Mouse (Mus musculus) heart, embryonic 11.5 days (tissue): ENCODE data around the gene Hnrnpu. TPM values are rescaled to one million over a fixed set of nuclear protein-coding genes. Genes with fewer than 3 reads are reported as not detected.
A peak's percentile ranks its signal among the peaks of the same experiment; 100 is the strongest.

Experiments used
- ATAC-seq: fragments of 200-750 bp; cut with Nextera tagmentation; replicated peaks from 2 replicates; pipeline ENCODE4 v1.8.0; 2017; ENCODE audit warnings: moderate library complexity; ENCODE audit not compliant: insufficient number of reproducible peaks, low FRiP score, low TSS enrichment
- H3K27ac ChIP-seq: fragments of 300-500 bp; sonication (generic); 2 replicates; pipeline ENCODE4 v1.5.1; 2014; ENCODE audit warnings: mild to moderate bottlenecking, low read depth, low read length
- H3K27me3 ChIP-seq: fragments of 300-500 bp; sonication (generic); 2 replicates; pipeline ENCODE4 v1.6.1; 2014; ENCODE audit warnings: mild to moderate bottlenecking, low read length, mixed read lengths; ENCODE audit not compliant: control insufficient read depth, insufficient read depth
- H3K36me3 ChIP-seq: fragments of 300-500 bp; sonication (generic); 2 replicates; pipeline ENCODE4 v1.6.1; 2014; ENCODE audit warnings: mild to moderate bottlenecking, low read length, moderate library complexity, mixed read lengths; ENCODE audit not compliant: control insufficient read depth, insufficient read depth
- H3K4me1 ChIP-seq: fragments of 300-500 bp; sonication (generic); 2 replicates; pipeline ENCODE4 v1.6.1; 2014; ENCODE audit warnings: low read length; ENCODE audit not compliant: control insufficient read depth, insufficient read depth
- H3K4me2 ChIP-seq: fragments of 300-500 bp; sonication (generic); 2 replicates; pipeline ENCODE4 v1.6.1; 2014; ENCODE audit warnings: mild to moderate bottlenecking, moderate library complexity
- H3K4me3 ChIP-seq: fragments of 300-500 bp; sonication (generic); 2 replicates; pipeline ENCODE4 v1.5.1; 2014; ENCODE audit warnings: low read depth, low read length
- H3K9ac ChIP-seq: fragments of 300-500 bp; sonication (generic); 2 replicates; pipeline ENCODE4 v1.6.1; 2014; ENCODE audit warnings: mild to moderate bottlenecking, low read depth, low read length, moderate library complexity
- H3K9me3 ChIP-seq: fragments of 300-500 bp; sonication (generic); replicated peaks from 2 replicates; pipeline ENCODE4 v1.6.1; 2016; ENCODE audit warnings: low read length; ENCODE audit not compliant: control insufficient read depth
- WGBS: fragments of 180-500 bp; shearing (Covaris S2); extraction: QIAGEN DNeasy Blood & Tissue Kit; methylation state at CpG from one replicate; pipeline ENCODE4 v1.1.7; 2014; ENCODE audit not compliant: insufficient replicate concordance; 5-methylcytosine and 5-hydroxymethylcytosine counted together
- polyA plus RNA-seq: library from polyadenylated mRNA; unstranded; fragments of >200 nt; fragmentation: Nextera tagmentation; extraction: Ambion mirVana; gene quantifications from 2 replicates; pipeline ENCODE4 v1.2.1, GENCODE M21; 2014

Gene Hnrnpu
- polyA plus RNA-seq: 379 and 381 TPM in 2 replicates

- peak; percentile 93 for ATAC-seq
- under 1% methylated on average over 73 of the region's 73 CpGs for WGBS
- H3K27me3 ChIP-seq: no peaks in the 10 kb centered on the region
These were observed at the start of gene Hnrnpu for GRCm38 (mm10) chr1:178337551-178338317. Hnrnpu (minus strand) TSS chr1:178337797.

GRCm38 (mm10) chr1:178382165-178382564 lies 44.6 kb upstream of the Hnrnpu start:
- Histone ChIP-seq H3K27ac (no peak overlapping the region), H3K4me2 (no peak overlapping the region), H3K36me3 (no peaks in the 10 kb centered on the region), H3K4me1 (no peaks in the 10 kb centered on the region), H3K27me3 (no peaks in the 10 kb centered on the region), H3K4me3 (no peak overlapping the region), H3K9me3 (no peaks in the 10 kb centered on the region), H3K9ac (no peak overlapping the region)
- ATAC-seq: no peak

More at GRCm38 (mm10) chr1:178337551-178338317, at the start of gene Hnrnpu:
- Histone ChIP-seq H3K9me3 (no peaks in the 10 kb centered on the region), H3K4me1 (peaks cover 15% of the 10 kb centered on the region; the same call in 1 of the 2 replicates), H3K36me3 (peaks cover 11% of the 10 kb centered on the region), H3K4me2 (peak within 1 kb of the TSS; percentile 77), H3K27ac (peak within 1 kb of the TSS; percentile 100), H3K4me3 (peak within 1 kb of the TSS; percentile 100), H3K9ac (peak within 1 kb of the TSS; percentile 100)

GRCm38 (mm10) chr1:178379224-178379623 lies 41.6 kb upstream of the Hnrnpu start:
- no peak overlapping the region for H3K4me3 ChIP-seq
- no peak for ATAC-seq
- H3K9ac ChIP-seq: no peak overlapping the region
- WGBS: 92% methylated on average over 1 of the region's 1 CpGs
- no peaks in the 10 kb centered on the region for H3K9me3 ChIP-seq
- H3K27ac ChIP-seq: no peak overlapping the region
- no peaks in the 10 kb centered on the region for H3K27me3 ChIP-seq
- H3K4me2 ChIP-seq: no peak overlapping the region
- H3K36me3 ChIP-seq: no peaks in the 10 kb centered on the region
- H3K4me1 ChIP-seq: no peaks in the 10 kb centered on the region

- 75% methylated on average over 3 of the region's 3 CpGs for WGBS
- Histone ChIP-seq H3K36me3 (no peaks in the 10 kb centered on the region), H3K4me3 (no peak overlapping the region), H3K27ac (no peak overlapping the region), H3K9me3 (no peaks in the 10 kb centered on the region), H3K4me2 (no peak overlapping the region), H3K9ac (no peak overlapping the region), H3K27me3 (no peaks in the 10 kb centered on the region), H3K4me1 (no peaks in the 10 kb centered on the region)
- no peak for ATAC-seq
These were observed 40.5 kb upstream of the Hnrnpu start for GRCm38 (mm10) chr1:178378115-178378514.

GRCm38 (mm10) chr1:178376907-178377306 lies 39.3 kb upstream of the Hnrnpu start:
- no peak overlapping the region for H3K27ac ChIP-seq
- H3K9ac ChIP-seq: no peak overlapping the region
- H3K36me3 ChIP-seq: no peaks in the 10 kb centered on the region
- H3K9me3 ChIP-seq: no peaks in the 10 kb centered on the region
- H3K4me2 ChIP-seq: no peak overlapping the region
- no peaks in the 10 kb centered on the region for H3K4me1 ChIP-seq
- no peak overlapping the region for H3K4me3 ChIP-seq
- ATAC-seq: no peak
- 60% methylated on average over 2 of the region's 2 CpGs for WGBS
- no peaks in the 10 kb centered on the region for H3K27me3 ChIP-seq

- H3K4me3 ChIP-seq: no peak overlapping the region
- no peaks in the 10 kb centered on the region for H3K27me3 ChIP-seq
- no peak overlapping the region for H3K4me2 ChIP-seq
- WGBS: 81% methylated on average over 2 of the region's 2 CpGs
- H3K9me3 ChIP-seq: no peaks in the 10 kb centered on the region
- ATAC-seq: no peak
- no peaks in the 10 kb centered on the region for H3K36me3 ChIP-seq
- no peak overlapping the region for H3K9ac ChIP-seq
- H3K4me1 ChIP-seq: no peaks in the 10 kb centered on the region
- H3K27ac ChIP-seq: no peak overlapping the region
These were observed 38.5 kb upstream of the Hnrnpu start for GRCm38 (mm10) chr1:178376061-178376460.

GRCm38 (mm10) chr1:178375381-178375780 lies 37.8 kb upstream of the Hnrnpu start:
- no peak overlapping the region for H3K4me3 ChIP-seq
- H3K4me1 ChIP-seq: no peaks in the 10 kb centered on the region
- H3K36me3 ChIP-seq: no peaks in the 10 kb centered on the region
- H3K9ac ChIP-seq: no peak overlapping the region
- no peaks in the 10 kb centered on the region for H3K27me3 ChIP-seq
- no peak for ATAC-seq
- no peaks in the 10 kb centered on the region for H3K9me3 ChIP-seq
- H3K4me2 ChIP-seq: no peak overlapping the region
- no peak overlapping the region for H3K27ac ChIP-seq

- H3K9ac ChIP-seq: no peak overlapping the region
- no peak overlapping the region for H3K4me2 ChIP-seq
- ATAC-seq: no peak
- no peak overlapping the region for H3K27ac ChIP-seq
- no peaks in the 10 kb centered on the region for H3K27me3 ChIP-seq
- H3K4me3 ChIP-seq: no peak overlapping the region
- no peaks in the 10 kb centered on the region for H3K36me3 ChIP-seq
- H3K4me1 ChIP-seq: 0 out of 2 replicates have a peak, but pooled peaks cover 6% of the 10 kb centered on the region
- H3K9me3 ChIP-seq: no peaks in the 10 kb centered on the region
- 83% methylated on average over 4 of the region's 4 CpGs for WGBS
These were observed 35.1 kb upstream of the Hnrnpu start for GRCm38 (mm10) chr1:178372681-178373080.

GRCm38 (mm10) chr1:178369272-178369651 lies 31.7 kb upstream of the Hnrnpu start:
- peak overlapping the region; percentile 94 for H3K27ac ChIP-seq
- H3K36me3 ChIP-seq: no peaks in the 10 kb centered on the region
- H3K9me3 ChIP-seq: no peaks in the 10 kb centered on the region
- H3K27me3 ChIP-seq: no peaks in the 10 kb centered on the region
- H3K9ac ChIP-seq: peak overlapping the region; percentile 84
- H3K4me2 ChIP-seq: peak overlapping the region; percentile 86
- 0 out of 2 replicates have a peak, but pooled peaks cover 6% of the 10 kb centered on the region for H3K4me1 ChIP-seq
- peak overlapping the region; percentile 56 for H3K4me3 ChIP-seq
- WGBS: 2% methylated on average over 11 of the region's 11 CpGs
- peak; percentile 71 for ATAC-seq
